In genomic region chr12:111833457-111833856, GRCm38 (mm10) we compare ENCODE assay signal across 24 mouse cellular contexts. TPM values are rescaled to one million over a fixed set of nuclear protein-coding genes. Genes with fewer than 3 reads are reported as not detected.
A peak's percentile ranks its signal among the peaks of the same experiment; 100 is the strongest.
DNase-seq lines count a peak whose midpoint lies in the region; ATAC-seq and TF ChIP-seq lines count a peak whose summit lies in the region.
"Had no signal": no experiment of that assay in that cellular context is flagged by ENCODE, and none has a peak within 500 bp of the region (broad histone marks: within the 10 kb centered on the region; RNA-seq: fewer than 3 reads in every experiment).

No protein-coding gene starts in this region.

- peak; percentile 84 for DNase-seq in heart, adult 11 months
- DNase-seq in liver, embryonic 11.5 days (ENCODE audit: low spot score), result no peak
- no peak for DNase-seq in liver, postnatal 0 days
- no peak for DNase-seq in frontal cortex, postnatal 10 days (ENCODE audit: low spot score in 2 of 2)
- DNase-seq in thymus, adult 2 months, result no peak
- no peak for DNase-seq in right cerebral cortex, postnatal 10 days (ENCODE audit: low spot score in 2 of 2)
- DNase-seq: adrenal gland, postnatal 14 days; cerebellum, adult 11-12 months; cerebellum, postnatal 10 days; gastrocnemius, adult 2 months; heart, postnatal 4 days; kidney, adult 8-10 months; kidney, postnatal 14 days; lung, adult 18-20 months; right cerebral cortex, adult 18-20 months had no signal

- 78% methylated on average over 10 of the region's 10 CpGs for WGBS in heart, embryonic 12.5 days
- 70% methylated on average over 10 of the region's 10 CpGs for WGBS in bone marrow, adult 2 months
- 54% methylated on average over 10 of the region's 10 CpGs for WGBS in liver, embryonic 11.5 days
- WGBS in liver, postnatal 0 days (ENCODE audit: insufficient replicate concordance), result 63% methylated on average over 10 of the region's 10 CpGs
- 94% methylated on average over 10 of the region's 10 CpGs for WGBS in thymus, adult 2 months

- ATAC-seq in heart, embryonic 12.5 days (ENCODE audit: insufficient number of reproducible peaks, low FRiP score), result no peak
- peak; percentile 88 for ATAC-seq in liver, embryonic 11.5 days (replicated peaks; ENCODE audit: low FRiP score)
- peak; percentile 81 for ATAC-seq in liver, postnatal 0 days
- ATAC-seq: activated CD4-positive, CD25-positive, alpha-beta regulatory T cell, adult 4 months; inflammation-experienced regulatory T-cells, adult 6 months; midbrain, embryonic 16.5 days had no signal

- no peaks in the 10 kb centered on the region for H3K4me1 ChIP-seq in heart, embryonic 12.5 days (replicated peaks)
- H3K4me1 ChIP-seq in bone marrow, adult 2 months (ENCODE audit: control insufficient read depth, insufficient read depth, low read length), result peaks cover 2% of the 10 kb centered on the region
- peaks cover 14% of the 10 kb centered on the region for H3K4me1 ChIP-seq in liver, embryonic 11.5 days (replicated peaks; ENCODE audit: control insufficient read depth, insufficient read depth, low read length)
- H3K4me1 ChIP-seq in liver, postnatal 0 days (ENCODE audit: insufficient read depth), result no peaks in the 10 kb centered on the region
- no peaks in the 10 kb centered on the region for H3K4me1 ChIP-seq in thymus, adult 2 months (replicated peaks; ENCODE audit: control insufficient read depth, insufficient read depth, low read length)
- H3K4me1 ChIP-seq: forebrain, embryonic 12.5 days had no signal

- TF ChIP-seq POLR2A in bone marrow, adult 2 months (IDR thresholded peaks at IDR 0.05; ENCODE audit: borderline replicate concordance, control insufficient read depth, low read depth, low read length), result no peak
- no peak for TF ChIP-seq POLR2A in thymus, adult 2 months (IDR thresholded peaks at IDR 0.05; ENCODE audit: control insufficient read depth, extremely low read depth, insufficient read depth, low read length, poor library complexity)

- no peaks in the 10 kb centered on the region for H3K9me3 ChIP-seq in heart, embryonic 12.5 days (replicated peaks)
- no peaks in the 10 kb centered on the region for H3K9me3 ChIP-seq in liver, embryonic 11.5 days (ENCODE audit: control insufficient read depth, low read length)
- H3K9me3 ChIP-seq in liver, postnatal 0 days (ENCODE audit: low read length), result no peaks in the 10 kb centered on the region
- H3K9me3 ChIP-seq: embryonic facial prominence, embryonic 10.5 days; forebrain, embryonic 12.5 days; midbrain, embryonic 10.5 days had no signal

- no peak overlapping the region for H3K4me2 ChIP-seq in heart, embryonic 12.5 days
- H3K4me2 ChIP-seq in liver, embryonic 11.5 days, result peak overlapping the region; percentile 29
- H3K4me2 ChIP-seq in liver, postnatal 0 days (ENCODE audit: low read depth, low read length), result peak overlapping the region; percentile 3; the same call in 1 of the 2 replicates
- H3K4me2 ChIP-seq: forebrain, embryonic 12.5 days; hindbrain, embryonic 14.5 days had no signal

- no peak for TF ChIP-seq CTCF in bone marrow, adult 2 months (IDR thresholded peaks at IDR 0.05; ENCODE audit: control insufficient read depth, insufficient read depth, low read length)
- no peak for TF ChIP-seq CTCF in liver, postnatal 0 days (IDR thresholded peaks at IDR 0.05; ENCODE audit: low read depth)
- TF ChIP-seq CTCF in thymus, adult 2 months (IDR thresholded peaks at IDR 0.05; ENCODE audit: borderline replicate concordance, control insufficient read depth, extremely low read depth, insufficient read depth, low read length, poor library complexity), result no peak

- H3K27me3 ChIP-seq in heart, embryonic 12.5 days (replicated peaks), result no peaks in the 10 kb centered on the region
- H3K27me3 ChIP-seq in liver, embryonic 11.5 days (replicated peaks; ENCODE audit: control insufficient read depth, insufficient read depth, low read length), result no peaks in the 10 kb centered on the region
- H3K27me3 ChIP-seq in liver, postnatal 0 days (ENCODE audit: insufficient read depth, low read length), result no peaks in the 10 kb centered on the region
- H3K27me3 ChIP-seq in thymus, adult 2 months (ENCODE audit: control insufficient read depth, insufficient read depth, low read length), result no peaks in the 10 kb centered on the region
- H3K27me3 ChIP-seq: forebrain, embryonic 12.5 days had no signal

- TF ChIP-seq EP300 in liver, postnatal 0 days (IDR thresholded peaks at IDR 0.05; ENCODE audit: low read depth), result no peak

- H3K36me3 ChIP-seq in heart, embryonic 12.5 days, result peaks cover 95% of the 10 kb centered on the region
- H3K36me3 ChIP-seq in liver, embryonic 11.5 days (ENCODE audit: control insufficient read depth, insufficient read depth, low read length), result peaks cover 30% of the 10 kb centered on the region
- peaks cover 43% of the 10 kb centered on the region for H3K36me3 ChIP-seq in liver, postnatal 0 days (replicated peaks; ENCODE audit: insufficient read depth, low read length)
- H3K36me3 ChIP-seq in thymus, adult 2 months (ENCODE audit: control insufficient read depth, insufficient read depth, low read length), result peaks cover 60% of the 10 kb centered on the region

- no peak overlapping the region for H3K4me3 ChIP-seq in heart, embryonic 12.5 days
- H3K4me3 ChIP-seq in bone marrow, adult 2 months (replicated peaks; ENCODE audit: control insufficient read depth, low read depth, low read length), result peak overlapping the region; percentile 36
- H3K4me3 ChIP-seq in liver, embryonic 11.5 days (ENCODE audit: low read depth, low read length), result no peak overlapping the region
- H3K4me3 ChIP-seq in liver, postnatal 0 days (ENCODE audit: low read depth, low read length), result no peak overlapping the region
- no peak overlapping the region for H3K4me3 ChIP-seq in thymus, adult 2 months (ENCODE audit: control insufficient read depth, insufficient read depth, low read length)
- H3K4me3 ChIP-seq: embryonic facial prominence, embryonic 10.5 days; forebrain, embryonic 12.5 days; gastrocnemius, adult 2 months; midbrain, embryonic 10.5 days had no signal

- H3K9ac ChIP-seq in heart, embryonic 12.5 days, result no peak overlapping the region
- H3K9ac ChIP-seq in liver, embryonic 11.5 days (ENCODE audit: low read depth, low read length), result peak overlapping the region; percentile 7; the same call in 1 of the 2 replicates
- no peak overlapping the region for H3K9ac ChIP-seq in liver, postnatal 0 days (replicated peaks)
- H3K9ac ChIP-seq: forebrain, embryonic 12.5 days; hindbrain, embryonic 14.5 days had no signal

- H3K27ac ChIP-seq in heart, embryonic 12.5 days (ENCODE audit: poor library complexity, severe bottlenecking), result no peak overlapping the region
- peak overlapping the region; percentile 34; the same call in 1 of the 2 replicates for H3K27ac ChIP-seq in bone marrow, adult 2 months (ENCODE audit: control insufficient read depth, insufficient read depth, low read depth, low read length, poor library complexity)
- peak overlapping the region; percentile 52; the same call in 1 of the 2 replicates for H3K27ac ChIP-seq in liver, embryonic 11.5 days (ENCODE audit: low read depth, low read length)
- no peak overlapping the region for H3K27ac ChIP-seq in liver, postnatal 0 days (ENCODE audit: low read depth)
- H3K27ac ChIP-seq in thymus, adult 2 months (ENCODE audit: control insufficient read depth, insufficient read depth, low read length), result no peak overlapping the region
- H3K27ac ChIP-seq: embryonic facial prominence, embryonic 10.5 days; forebrain, embryonic 12.5 days; gastrocnemius, adult 2 months; hindbrain, embryonic 14.5 days; midbrain, embryonic 10.5 days had no signal

RNA-seq across cellular contexts. Expression of gene Zfyve21, which starts 19.5 kb away (rescaled TPM):
- polyA plus RNA-seq in heart, embryonic 12.5 days (2016; fragmentation: Nextera tagmentation; extraction: Ambion mirVana), result 70.6 and 71.9 TPM in 2 replicates
- 9.3 and 12.8 TPM in 2 replicates for polyA plus RNA-seq in bone marrow, adult 2 months (2011; ENCODE audit: insufficient read depth, insufficient read length, low replicate concordance, missing spikeins)
- polyA plus RNA-seq in liver, embryonic 11.5 days (2014; fragmentation: Nextera tagmentation; extraction: Ambion mirVana), result 95.5 and 95.6 TPM in 2 replicates
- 53.3 and 60.0 TPM in 2 replicates for polyA plus RNA-seq in liver, postnatal 0 days (2015; fragmentation: Nextera tagmentation; extraction: Ambion mirVana)
- polyA plus RNA-seq in thymus, adult 2 months (2012; rRNA removed), result 36.6 and 46.4 TPM in 2 replicates

RNA-seq across cellular contexts. Expression of gene Xrcc3, which starts 19.8 kb away (rescaled TPM):
- polyA plus RNA-seq in heart, embryonic 12.5 days (2016; fragmentation: Nextera tagmentation; extraction: Ambion mirVana), result 6.1 and 8.1 TPM in 2 replicates
- polyA plus RNA-seq in bone marrow, adult 2 months (2011; ENCODE audit: insufficient read depth, insufficient read length, low replicate concordance, missing spikeins), result 5.7 and 11.6 TPM in 2 replicates
- polyA plus RNA-seq in liver, embryonic 11.5 days (2014; fragmentation: Nextera tagmentation; extraction: Ambion mirVana), result 20.0 and 20.9 TPM in 2 replicates
- polyA plus RNA-seq in liver, postnatal 0 days (2015; fragmentation: Nextera tagmentation; extraction: Ambion mirVana), result 2.0 and 2.1 TPM in 2 replicates
- 22.1 and 29.0 TPM in 2 replicates for polyA plus RNA-seq in thymus, adult 2 months (2012; rRNA removed)

Comparison
In these comparisons a context has a peak if more than half of its experiments do, and no peak if none do; other contexts are left out.
1. H3K27ac ChIP-seq: peak in bone marrow, adult 2 months (single experiment) and liver, embryonic 11.5 days (single experiment); none in heart, embryonic 12.5 days (single experiment), liver, postnatal 0 days (single experiment) and thymus, adult 2 months (single experiment).